Mouse (Mus musculus): ENCODE results near the gene Ptgfrn. TPM values are rescaled to one million over a fixed set of nuclear protein-coding genes. Genes with fewer than 3 reads are reported as not detected.

Ptgfrn gene
- total and polyA plus RNA-seq, 3 experiments: not detected

GRCm38 (mm10) chr3:101136483-101136882 lies 26.4 kb upstream of the Ptgfrn start:
- no peaks in the 10 kb centered on the region for H3K79me2 ChIP-seq (ENCODE audit: control insufficient read depth, insufficient read depth, low read length, poor library complexity)
- no peaks in the 10 kb centered on the region for H3K4me1 ChIP-seq (ENCODE audit: control insufficient read depth in 1 of 2, insufficient read depth in 2 of 2, low read length in 2 of 2)

GRCm38 (mm10) chr3:101134861-101135260 lies 24.8 kb upstream of the Ptgfrn start:
- H3K4me3 ChIP-seq (ENCODE audit: control insufficient read depth in 1 of 2, insufficient read depth in 1 of 2, low read depth in 2 of 2, low read length in 2 of 2): no peak overlapping the region
- no peaks in the 10 kb centered on the region for H3K36me3 ChIP-seq (ENCODE audit: control insufficient read depth in 1 of 2, insufficient read depth in 2 of 2, low read length in 2 of 2)
- no peaks in the 10 kb centered on the region for H3K4me1 ChIP-seq (ENCODE audit: control insufficient read depth in 1 of 2, insufficient read depth in 2 of 2, low read length in 2 of 2)
- no peaks in the 10 kb centered on the region for H3K27me3 ChIP-seq (ENCODE audit: control insufficient read depth in 1 of 2, insufficient read depth in 2 of 2, low read length in 2 of 2)
- no peak overlapping the region for H3K9ac ChIP-seq (ENCODE audit: control insufficient read depth, low read depth, low read length, poor library complexity, severe bottlenecking)
- no peaks in the 10 kb centered on the region for H3K9me3 ChIP-seq (replicated peaks; ENCODE audit: insufficient read depth, low read length)
- TF ChIP-seq GATA1 (IDR thresholded peaks at IDR 0.05; ENCODE audit: low read depth, low read length) (no peak), POLR2A (IDR thresholded peaks at IDR 0.05; ENCODE audit: control insufficient read depth in 1 of 2, insufficient read depth in 1 of 2, low read depth in 1 of 2, low read length in 2 of 2, poor library complexity in 1 of 2) (no peak), CHD2 (IDR thresholded peaks at IDR 0.05; ENCODE audit: low read length) (no peak), ZC3H11A (IDR thresholded peaks at IDR 0.05; ENCODE audit: low read depth, low read length) (no peak), MYC (IDR thresholded peaks at IDR 0.05; ENCODE audit: low read depth, low read length) (no peak), SMC3 (IDR thresholded peaks at IDR 0.05; ENCODE audit: low read depth, low read length) (no peak), NELFE (IDR thresholded peaks at IDR 0.05; ENCODE audit: low read depth, low read length) (no peak), POLR2AphosphoS2 (IDR thresholded peaks at IDR 0.05; ENCODE audit: low read length) (no peak), ETS1 (IDR thresholded peaks at IDR 0.05; ENCODE audit: low read depth, low read length) (no peak), HCFC1 (IDR thresholded peaks at IDR 0.05; ENCODE audit: low read depth, low read length) (no peak), TBP (IDR thresholded peaks at IDR 0.05; ENCODE audit: low read depth, low read length) (no peak), BHLHE40 (IDR thresholded peaks at IDR 0.05; ENCODE audit: borderline replicate concordance, low read depth, low read length) (no peak), MAZ (IDR thresholded peaks at IDR 0.05; ENCODE audit: low read depth, low read length) (no peak), TAL1 (IDR thresholded peaks at IDR 0.05; ENCODE audit: low read length) (no peak), CHD1 (IDR thresholded peaks at IDR 0.05; ENCODE audit: low read depth, low read length) (no peak), ZNF384 (IDR thresholded peaks at IDR 0.05; ENCODE audit: low read depth, low read length) (no peak), MYB (IDR thresholded peaks at IDR 0.05; ENCODE audit: low read depth, low read length) (no peak), JUND (IDR thresholded peaks at IDR 0.05; ENCODE audit: low read depth, low read length) (no peak), SIN3A (IDR thresholded peaks at IDR 0.05; ENCODE audit: low read length) (no peak)
- DNase-seq (ENCODE audit: low read depth, low spot score): no peak
- H3K27ac ChIP-seq (ENCODE audit: control insufficient read depth, low read depth, low read length): no peak overlapping the region
- H3K79me2 ChIP-seq (ENCODE audit: control insufficient read depth, insufficient read depth, low read length, poor library complexity): no peaks in the 10 kb centered on the region

More at GRCm38 (mm10) chr3:101136483-101136882, 26.4 kb upstream of the Ptgfrn start:
- Histone ChIP-seq H3K27ac (ENCODE audit: control insufficient read depth, low read depth, low read length) (no peak overlapping the region), H3K27me3 (ENCODE audit: control insufficient read depth in 1 of 2, insufficient read depth in 2 of 2, low read length in 2 of 2) (no peaks in the 10 kb centered on the region), H3K4me3 (ENCODE audit: control insufficient read depth in 1 of 2, insufficient read depth in 1 of 2, low read depth in 2 of 2, low read length in 2 of 2) (no peak overlapping the region), H3K36me3 (ENCODE audit: control insufficient read depth in 1 of 2, insufficient read depth in 2 of 2, low read length in 2 of 2) (no peaks in the 10 kb centered on the region), H3K9me3 (replicated peaks; ENCODE audit: insufficient read depth, low read length) (no peaks in the 10 kb centered on the region), H3K9ac (ENCODE audit: control insufficient read depth, low read depth, low read length, poor library complexity, severe bottlenecking) (no peak overlapping the region)
- TF ChIP-seq MYC (IDR thresholded peaks at IDR 0.05; ENCODE audit: low read depth, low read length) (no peak), SMC3 (IDR thresholded peaks at IDR 0.05; ENCODE audit: low read depth, low read length) (no peak), BHLHE40 (IDR thresholded peaks at IDR 0.05; ENCODE audit: borderline replicate concordance, low read depth, low read length) (no peak), ELF1 (IDR thresholded peaks at IDR 0.05; ENCODE audit: low read depth, low read length) (no peak), CTCF (IDR thresholded peaks at IDR 0.05 in 2 of 3, conservative IDR thresholded peaks at IDR 0.05 in 1 of 3; ENCODE audit: control insufficient read depth in 1 of 3, insufficient read depth in 1 of 3, low read depth in 2 of 3, low read length in 3 of 3, poor library complexity in 1 of 3, severe bottlenecking in 1 of 3) (no peak), HCFC1 (IDR thresholded peaks at IDR 0.05; ENCODE audit: low read depth, low read length) (no peak), TCF12 (IDR thresholded peaks at IDR 0.05; ENCODE audit: low read depth, low read length) (no peak), NRF1 (IDR thresholded peaks at IDR 0.05; ENCODE audit: insufficient read depth, low read depth, low read length, poor library complexity, severe bottlenecking) (no peak), E2F4 (IDR thresholded peaks at IDR 0.05; ENCODE audit: borderline replicate concordance, low read depth, low read length) (no peak), KAT2A (conservative IDR thresholded peaks at IDR 0.05; ENCODE audit: low read depth, low read length) (no peak), MYB (IDR thresholded peaks at IDR 0.05; ENCODE audit: low read depth, low read length) (no peak), ZNF384 (IDR thresholded peaks at IDR 0.05; ENCODE audit: low read depth, low read length) (no peak), USF2 (IDR thresholded peaks at IDR 0.05; ENCODE audit: borderline replicate concordance in 1 of 2, insufficient read depth in 1 of 2, low read depth in 1 of 2, low read length in 2 of 2) (no peak), TAL1 (IDR thresholded peaks at IDR 0.05; ENCODE audit: low read length) (no peak), MEF2A (IDR thresholded peaks at IDR 0.05; ENCODE audit: extremely low read depth, insufficient replicate concordance, low read depth, low read length, poor library complexity, severe bottlenecking) (no peak)
- DNase-seq (ENCODE audit: low read depth, low spot score): no peak
